Mouse (Mus musculus) stomach, postnatal 0 days (tissue): ENCODE results near the gene AC129217.1. TPM values are rescaled to one million over a fixed set of nuclear protein-coding genes. Genes with fewer than 3 reads are reported as not detected.

Experiments used
- ATAC-seq: fragments of 200-750 bp; cut with Nextera tagmentation; 2 replicates; pipeline ENCODE4 v1.8.0; 2017; ENCODE audit not compliant: low FRiP score, low TSS enrichment
- DNase-seq: peaks from one replicate; pipeline ENCODE4 v3.0.0-alpha.2; 2016; ENCODE audit warnings: low spot score
- H3K27ac ChIP-seq: fragments of 300-500 bp; sonication (generic); replicated peaks from 2 replicates; pipeline ENCODE4 v1.5.1; 2014; ENCODE audit warnings: mild to moderate bottlenecking, control low read depth
- H3K27me3 ChIP-seq: fragments of 300-500 bp; sonication (generic); 2 replicates; pipeline ENCODE4 v1.6.1; 2014; ENCODE audit warnings: low read length; ENCODE audit not compliant: control insufficient read depth, insufficient read depth
- H3K36me3 ChIP-seq: fragments of 300-500 bp; sonication (generic); 2 replicates; pipeline ENCODE4 v1.6.1; 2014; ENCODE audit warnings: low read length, mixed read lengths; ENCODE audit not compliant: control insufficient read depth, insufficient read depth
- H3K4me1 ChIP-seq: fragments of 300-500 bp; sonication (generic); replicated peaks from 2 replicates; pipeline ENCODE4 v1.6.1; 2014; ENCODE audit warnings: antibody characterized with exemption; ENCODE audit not compliant: control insufficient read depth, insufficient read depth
- H3K4me2 ChIP-seq: fragments of 300-500 bp; sonication (generic); replicated peaks from 2 replicates; pipeline ENCODE4 v1.6.1; 2014; ENCODE audit warnings: low read depth, mild to moderate bottlenecking, control low read depth, moderate library complexity
- H3K4me3 ChIP-seq: fragments of 300-500 bp; sonication (generic); 2 replicates; pipeline ENCODE4 v1.5.1; 2014; ENCODE audit warnings: low read depth, low read length, control low read depth
- H3K9ac ChIP-seq: fragments of 300-500 bp; sonication (generic); 2 replicates; pipeline ENCODE4 v1.6.1; 2014; ENCODE audit warnings: mild to moderate bottlenecking, low read length, control low read depth, mixed read lengths
- H3K9me3 ChIP-seq: fragments of 300-500 bp; sonication (generic); 2 replicates; pipeline ENCODE4 v1.6.1; 2016; ENCODE audit warnings: low read length; ENCODE audit not compliant: control insufficient read depth
- CTCF ChIP-seq: IDR thresholded peaks from 2 replicates; pipeline ENCODE4 v1.5.1; 2016; ENCODE audit warnings: antibody characterized with exemption, low read depth, mild to moderate bottlenecking, moderate library complexity
- EP300 ChIP-seq: optimal IDR thresholded peaks from 2 replicates; pipeline ENCODE3; 2016; ENCODE audit warnings: antibody characterized with exemption
- WGBS: fragments of 180-500 bp; shearing (Covaris S2); extraction: QIAGEN DNeasy Blood & Tissue Kit; methylation state at CpG from one replicate; pipeline ENCODE4 v1.1.7; 2014; 5-methylcytosine and 5-hydroxymethylcytosine counted together
- polyA plus RNA-seq: library from polyadenylated mRNA; unstranded; fragments of >200 nt; fragmentation: Nextera tagmentation; extraction: Ambion mirVana; gene quantifications from 2 replicates; pipeline ENCODE4 v1.2.1, GENCODE M21; 2015

AC129217.1 gene
- polyA plus RNA-seq, result not detected in 2 replicates

DNA sequence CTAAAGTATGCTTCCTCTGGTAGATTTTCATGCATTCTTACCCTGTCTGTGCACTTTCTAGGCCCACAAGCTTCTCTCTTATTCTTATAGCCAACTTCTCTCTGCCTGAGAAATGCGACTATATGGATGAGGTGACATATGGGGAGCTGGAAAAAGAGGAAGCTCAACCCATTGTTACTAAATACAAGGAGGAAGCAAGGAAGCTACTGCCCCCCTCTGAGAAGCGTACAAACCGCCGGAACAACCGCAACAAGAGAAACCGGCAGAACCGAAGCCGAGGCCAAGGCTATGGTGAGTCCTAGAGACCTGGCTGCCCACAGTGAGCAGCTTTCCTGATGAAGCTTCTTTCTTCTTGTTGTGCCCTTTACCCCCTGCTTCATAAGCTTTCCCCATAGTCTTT lies at the start of gene AC129217.1:
Gene AC129217.1, plus strand, starts transcription at position 114 of the 400 bp plus-strand sequence.
- no peaks in the 10 kb centered on the region for H3K9me3 ChIP-seq
- DNase-seq (no peak), ATAC-seq (no peak)
- peaks cover 43% of the 10 kb centered on the region for H3K36me3 ChIP-seq
- H3K4me3 ChIP-seq, result no peak within 1 kb of the TSS
- H3K4me2 ChIP-seq, result no peak within 1 kb of the TSS
- 87% methylated on average over 8 of the region's 8 CpGs for WGBS
- no peaks in the 10 kb centered on the region for H3K27me3 ChIP-seq
- no peak within 1 kb of the TSS for H3K9ac ChIP-seq
- TF ChIP-seq EP300 (no peak), CTCF (no peak)
- H3K27ac ChIP-seq, result no peak within 1 kb of the TSS
- no peaks in the 10 kb centered on the region for H3K4me1 ChIP-seq

GRCm38 (mm10) chr19:8786008-8786781 lies 43.4 kb upstream of the AC129217.1 start, which contains the start of gene Taf6l:
Gene Taf6l (minus strand): TSS chr19:8786417.
- peak; percentile 60 for TF ChIP-seq CTCF
- TF ChIP-seq EP300, result no peak
- peak within 1 kb of the TSS; percentile 75 for H3K27ac ChIP-seq
- peak within 1 kb of the TSS; percentile 76 for H3K9ac ChIP-seq
- ATAC-seq, result peak; percentile 99
- under 1% methylated on average over 32 of the region's 32 CpGs for WGBS
- H3K27me3 ChIP-seq, result no peaks in the 10 kb centered on the region
- peak; percentile 97 for DNase-seq
- no peaks in the 10 kb centered on the region for H3K4me1 ChIP-seq
- peaks cover 6% of the 10 kb centered on the region; the same call in 1 of the 2 replicates for H3K36me3 ChIP-seq
- peak within 1 kb of the TSS; percentile 71 for H3K4me3 ChIP-seq
- H3K9me3 ChIP-seq, result no peaks in the 10 kb centered on the region
- peak within 1 kb of the TSS; percentile 72 for H3K4me2 ChIP-seq

DNA sequence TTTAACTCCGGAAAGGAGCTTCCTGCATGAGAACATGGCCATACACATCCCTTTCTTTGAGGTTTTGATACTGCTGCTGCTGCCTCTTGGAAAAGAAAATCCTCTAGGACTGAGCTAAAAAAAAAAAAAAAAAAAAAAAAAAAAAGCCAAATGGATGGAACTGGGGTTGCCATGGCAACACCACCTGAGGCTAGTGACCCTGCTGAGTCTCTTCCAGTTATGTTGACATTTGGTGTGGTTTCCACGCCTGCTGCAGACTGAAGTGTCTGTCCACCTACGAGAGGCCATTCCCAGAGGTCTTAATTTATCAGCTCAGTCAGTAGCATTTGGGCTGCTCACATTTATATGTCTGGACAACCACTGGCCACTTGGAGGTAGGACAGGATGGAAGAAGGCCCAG lies 41.1 kb upstream of the AC129217.1 start:
- no peak overlapping the region for H3K9ac ChIP-seq

GRCm38 (mm10) chr19:8789171-8789570 lies 40.4 kb upstream of the AC129217.1 start:
- no peaks in the 10 kb centered on the region for H3K27me3 ChIP-seq
- H3K36me3 ChIP-seq, result peaks cover 9% of the 10 kb centered on the region
- no peak overlapping the region for H3K4me3 ChIP-seq
- WGBS, result 28% methylated on average over 1 of the region's 1 CpGs
- ATAC-seq, result no peak
- no peaks in the 10 kb centered on the region for H3K4me1 ChIP-seq
- no peak overlapping the region for H3K4me2 ChIP-seq
- H3K27ac ChIP-seq, result no peak overlapping the region
- no peaks in the 10 kb centered on the region for H3K9me3 ChIP-seq
- DNase-seq, result no peak
- TF ChIP-seq EP300 (no peak), CTCF (no peak)
- no peak overlapping the region for H3K9ac ChIP-seq

More for the DNA sequence above, 41.1 kb upstream of the AC129217.1 start:
- no peaks in the 10 kb centered on the region for H3K4me1 ChIP-seq
- DNase-seq (no peak), ATAC-seq (no peak)
- H3K4me3 ChIP-seq, result no peak overlapping the region
- H3K4me2 ChIP-seq, result no peak overlapping the region
- no peaks in the 10 kb centered on the region for H3K9me3 ChIP-seq
- H3K27me3 ChIP-seq, result no peaks in the 10 kb centered on the region
- TF ChIP-seq EP300 (no peak), CTCF (no peak)
- WGBS, result 21% methylated on average over 3 of the region's 3 CpGs
- peaks cover 4% of the 10 kb centered on the region; the same call in 1 of the 2 replicates for H3K36me3 ChIP-seq
- no peak overlapping the region for H3K27ac ChIP-seq

DNA sequence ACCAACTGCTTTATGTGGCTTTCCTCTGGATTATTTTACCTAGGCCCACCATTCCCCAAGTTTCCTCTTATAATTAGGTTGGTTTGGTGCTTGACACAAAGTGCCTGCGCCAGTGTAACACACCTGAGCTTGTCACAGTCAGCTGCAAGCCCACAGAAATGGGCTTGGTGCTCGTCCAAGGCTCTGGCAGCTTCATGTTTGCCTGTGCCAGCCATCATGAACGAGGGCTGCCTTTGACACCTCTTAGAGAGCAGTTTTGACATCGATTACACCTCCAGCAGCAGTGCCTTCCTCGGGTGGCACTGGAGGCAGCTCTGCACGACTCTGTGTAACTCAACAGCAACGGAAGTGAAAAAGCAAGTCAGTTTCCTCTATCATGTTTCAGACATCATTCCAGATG lies 39.4 kb upstream of the AC129217.1 start:
- H3K36me3 ChIP-seq, result peaks cover 9% of the 10 kb centered on the region
- ATAC-seq (no peak), DNase-seq (no peak)
- no peaks in the 10 kb centered on the region for H3K27me3 ChIP-seq
- no peak overlapping the region for H3K9ac ChIP-seq
- H3K4me2 ChIP-seq, result no peak overlapping the region
- H3K9me3 ChIP-seq, result no peaks in the 10 kb centered on the region
- H3K4me1 ChIP-seq, result no peaks in the 10 kb centered on the region
- TF ChIP-seq CTCF (no peak), EP300 (no peak)
- H3K27ac ChIP-seq, result no peak overlapping the region
- 77% methylated on average over 7 of the region's 7 CpGs for WGBS
- H3K4me3 ChIP-seq, result no peak overlapping the region
